Mouse (Mus musculus) forebrain, embryonic 16.5 days (tissue): ENCODE measurements around the gene Uqcc3. TPM values are rescaled to one million over a fixed set of nuclear protein-coding genes. Genes with fewer than 3 reads are reported as not detected.

Experiments used
- ATAC-seq: fragments of 200-750 bp; cut with Nextera tagmentation; 2 replicates; pipeline ENCODE4 v1.8.0; 2017; ENCODE audit warnings: mild to moderate bottlenecking, moderate library complexity
- H3K27ac ChIP-seq: fragments of 300-500 bp; sonication (generic); 2 replicates; pipeline ENCODE4 v1.5.1; 2014; ENCODE audit warnings: low read length, control low read depth
- H3K27me3 ChIP-seq: fragments of 300-500 bp; sonication (generic); replicated peaks from 2 replicates; pipeline ENCODE4 v1.6.1; 2014; ENCODE audit warnings: low read length; ENCODE audit not compliant: control insufficient read depth, insufficient read depth
- H3K36me3 ChIP-seq: fragments of 300-500 bp; sonication (generic); 2 replicates; pipeline ENCODE4 v1.6.1; 2014; ENCODE audit not compliant: control insufficient read depth, insufficient read depth
- H3K4me1 ChIP-seq: fragments of 300-500 bp; sonication (generic); replicated peaks from 2 replicates; pipeline ENCODE4 v1.6.1; 2014; ENCODE audit warnings: low read length; ENCODE audit not compliant: control insufficient read depth, insufficient read depth
- H3K4me2 ChIP-seq: fragments of 300-500 bp; sonication (generic); 2 replicates; pipeline ENCODE4 v1.6.1; 2014; ENCODE audit warnings: mild to moderate bottlenecking, low read length, control low read depth
- H3K4me3 ChIP-seq: fragments of 300-500 bp; sonication (generic); replicated peaks from 2 replicates; pipeline ENCODE4 v1.5.1; 2014; ENCODE audit warnings: mild to moderate bottlenecking, low read length, control low read depth
- H3K9ac ChIP-seq: fragments of 300-500 bp; sonication (generic); replicated peaks from 2 replicates; pipeline ENCODE4 v1.6.1; 2014; ENCODE audit warnings: low read depth, low read length, control low read depth
- H3K9me3 ChIP-seq: fragments of 300-500 bp; sonication (generic); 2 replicates; pipeline ENCODE4 v1.6.1; 2016; ENCODE audit warnings: low read length; ENCODE audit not compliant: control insufficient read depth
- WGBS: fragments of 180-500 bp; shearing (Covaris S2); extraction: QIAGEN DNeasy Blood & Tissue Kit; methylation state at CpG from one replicate; pipeline ENCODE4 v1.1.7; 2014; 5-methylcytosine and 5-hydroxymethylcytosine counted together
- microRNA-seq: library from miRNA; unstranded; fragments of <30 nt; microRNA quantifications from one replicate; pipeline ENCODE4, GENCODE M21; 2017
- polyA plus RNA-seq: library from polyadenylated mRNA; unstranded; fragments of >200 nt; fragmentation: Nextera tagmentation; extraction: Ambion mirVana; gene quantifications from 2 replicates; pipeline ENCODE4 v1.2.1, GENCODE M21; 2015

Gene Uqcc3
- polyA plus RNA-seq, 1 experiment from 2014 or later, result 53.5 TPM

GRCm38 (mm10) chr19:8830664-8831063 is 50.1 kb downstream of the Uqcc3 start:
- Histone ChIP-seq H3K27me3 (no peaks in the 10 kb centered on the region), H3K9me3 (no peaks in the 10 kb centered on the region), H3K4me3 (no peak overlapping the region), H3K4me1 (no peaks in the 10 kb centered on the region), H3K4me2 (no peak overlapping the region), H3K27ac (no peak overlapping the region; the same call in 1 of the 2 replicates), H3K9ac (no peak overlapping the region), H3K36me3 (peaks cover 70% of the 10 kb centered on the region)
- ATAC-seq, result peak; percentile 31; the same call in 1 of the 2 replicates
- 70% methylated on average over 8 of the region's 8 CpGs for WGBS

Small RNA genes lying within 50 kb of the gene (microRNA-seq; reads per million reads assigned to microRNA genes)
- gene Mir5136, result not detected

Other genes starting within 250 kb of the Uqcc3 start
- gene Chrm1, start 217.1 kb downstream of the Uqcc3 start, polyA plus RNA-seq, result 6.9 and 8.2 TPM in 2 replicates
- 186 TPM in 2 replicates for gene Slc3a2, start 157.6 kb downstream of the Uqcc3 start, polyA plus RNA-seq
- 90.6 and 109 TPM in 2 replicates for gene Wdr74, start 145.1 kb downstream of the Uqcc3 start, polyA plus RNA-seq
- 2.5 and 2.8 TPM in 2 replicates for gene 1700092M07Rik, start 140.2 kb downstream of the Uqcc3 start, polyA plus RNA-seq
- 129 and 136 TPM in 2 replicates for gene Stx5a, start 139.5 kb downstream of the Uqcc3 start, polyA plus RNA-seq
- gene Nxf1, start 123.8 kb downstream of the Uqcc3 start, polyA plus RNA-seq, result 200 and 218 TPM in 2 replicates
- 230 and 247 TPM in 2 replicates for gene Tmem223, start 109.9 kb downstream of the Uqcc3 start, polyA plus RNA-seq
- 27.0 and 29.1 TPM in 2 replicates for gene Tmem179b, start 106.5 kb downstream of the Uqcc3 start, polyA plus RNA-seq
- 30.8 and 32.2 TPM in 2 replicates for gene Taf6l, start 94.5 kb downstream of the Uqcc3 start, polyA plus RNA-seq
- 160 and 164 TPM in 2 replicates for gene Polr2g, start 82.3 kb downstream of the Uqcc3 start, polyA plus RNA-seq
- 8.9 and 9.6 TPM in 2 replicates for gene Zbtb3, start 78.4 kb downstream of the Uqcc3 start, polyA plus RNA-seq
- 71.1 and 72.1 TPM in 2 replicates for gene Ttc9c, start 61.6 kb downstream of the Uqcc3 start, polyA plus RNA-seq
- 5.1 and 5.5 TPM in 2 replicates for gene Hnrnpul2, start 60.9 kb downstream of the Uqcc3 start, polyA plus RNA-seq
- not detected in 2 replicates for gene AC129217.1, start 51.1 kb downstream of the Uqcc3 start, polyA plus RNA-seq
- 88.3 and 98.7 TPM in 2 replicates for gene Bscl2, start 43.5 kb downstream of the Uqcc3 start, polyA plus RNA-seq
- gene Gng3, start 41.7 kb downstream of the Uqcc3 start, polyA plus RNA-seq, result 258 and 306 TPM in 2 replicates
- 0.45 and 0.57 TPM in 2 replicates for gene Lrrn4cl, start 30.2 kb downstream of the Uqcc3 start, polyA plus RNA-seq
- 172 and 173 TPM in 2 replicates for gene Ubxn1, start 9.4 kb downstream of the Uqcc3 start, polyA plus RNA-seq
- 50.0 and 51.9 TPM in 2 replicates for gene Lbhd1, start 2.8 kb upstream of the Uqcc3 start, polyA plus RNA-seq
- not detected in 2 replicates for gene Gm49403, start 3.0 kb upstream of the Uqcc3 start, polyA plus RNA-seq
- gene 1810009A15Rik, start 7.9 kb upstream of the Uqcc3 start, polyA plus RNA-seq, result 49.9 and 50.6 TPM in 2 replicates
- gene Gm49416, start 8.0 kb upstream of the Uqcc3 start, polyA plus RNA-seq, result 0.34 TPM in 1 of 2 replicates, not detected in the other
- 41.0 and 45.9 TPM in 2 replicates for gene Ints5, start 12.1 kb upstream of the Uqcc3 start, polyA plus RNA-seq
- gene Ganab, start 17.1 kb upstream of the Uqcc3 start, polyA plus RNA-seq, result 91.7 and 95.1 TPM in 2 replicates
- 67.3 and 75.9 TPM in 2 replicates for gene B3gat3, start 39.5 kb upstream of the Uqcc3 start, polyA plus RNA-seq
- gene Rom1, start 48.4 kb upstream of the Uqcc3 start, polyA plus RNA-seq, result 1.7 and 1.8 TPM in 2 replicates
- 9.7 and 10.5 TPM in 2 replicates for gene Eml3, start 48.6 kb upstream of the Uqcc3 start, polyA plus RNA-seq
- 175 and 186 TPM in 2 replicates for gene Mta2, start 61.0 kb upstream of the Uqcc3 start, polyA plus RNA-seq
- 33.6 and 35.5 TPM in 2 replicates for gene Tut1, start 72.9 kb upstream of the Uqcc3 start, polyA plus RNA-seq
- gene Eef1g, start 86.1 kb upstream of the Uqcc3 start, polyA plus RNA-seq, result 346 and 348 TPM in 2 replicates
- 2.2 and 3.4 TPM in 2 replicates for gene Ahnak, start 108.4 kb upstream of the Uqcc3 start, polyA plus RNA-seq
- gene Scgb1a1, start 207.0 kb upstream of the Uqcc3 start, polyA plus RNA-seq, result not detected in 2 replicates